Mouse (Mus musculus) forebrain, embryonic 10.5 days (tissue): Measurements from ENCODE around the gene Zfpl1. TPM values are rescaled to one million over a fixed set of nuclear protein-coding genes. Genes with fewer than 3 reads are reported as not detected.

Source experiments
- DNase-seq: peaks from one replicate; pipeline ENCODE4 v3.0.0-alpha.2; 2017; ENCODE audit warnings: low spot score; ENCODE audit errors: extremely low spot score
- H3K27ac ChIP-seq: fragments of 300-500 bp; sonication (generic); 2 replicates; pipeline ENCODE4 v1.5.1; 2016; ENCODE audit warnings: mild to moderate bottlenecking
- H3K27me3 ChIP-seq: fragments of 300-500 bp; sonication (generic); 2 replicates; pipeline ENCODE4 v1.6.1; 2016; ENCODE audit warnings: mild to moderate bottlenecking; ENCODE audit not compliant: poor library complexity, severe bottlenecking
- H3K36me3 ChIP-seq: fragments of 300-500 bp; sonication (generic); replicated peaks from 2 replicates; pipeline ENCODE4 v1.6.1; 2016; ENCODE audit warnings: mild to moderate bottlenecking, moderate library complexity
- H3K4me1 ChIP-seq: fragments of 300-500 bp; sonication (generic); 2 replicates; pipeline ENCODE4 v1.6.1; 2016
- H3K4me3 ChIP-seq: fragments of 300-500 bp; sonication (generic); 2 replicates; pipeline ENCODE4 v1.5.1; 2016; ENCODE audit warnings: mild to moderate bottlenecking, moderate library complexity
- H3K9me3 ChIP-seq: fragments of 300-500 bp; sonication (generic); 2 replicates; pipeline ENCODE4 v1.6.1; 2016; ENCODE audit warnings: mild to moderate bottlenecking, moderate library complexity
- WGBS: fragments of 180-500 bp; shearing (Covaris S2); methylation state at CpG from one replicate; pipeline ENCODE4 v1.1.7; 2016; 5-methylcytosine and 5-hydroxymethylcytosine counted together
- polyA plus RNA-seq: library from polyadenylated mRNA; unstranded; fragments of >200 nt; fragmentation: Nextera tagmentation; extraction: Ambion mirVana; gene quantifications from 2 replicates; pipeline ENCODE4 v1.2.1, GENCODE M21; 2016

The Zfpl1 gene
- polyA plus RNA-seq, 1 experiment from 2014 or later, result 78.0 TPM

GRCm38 (mm10) chr19:6063081-6063480 is 21.7 kb downstream of the Zfpl1 start:
- H3K27me3 ChIP-seq, result no peaks in the 10 kb centered on the region
- H3K27ac ChIP-seq, result no peak overlapping the region
- peaks cover 62% of the 10 kb centered on the region for H3K4me1 ChIP-seq
- H3K4me3 ChIP-seq, result peak overlapping the region; percentile 70; the same call in 1 of the 2 replicates
- H3K36me3 ChIP-seq, result peaks cover 37% of the 10 kb centered on the region
- DNase-seq, result no peak
- H3K9me3 ChIP-seq, result no peaks in the 10 kb centered on the region
- WGBS, result 95% methylated on average over 6 of the region's 6 CpGs

DNA sequence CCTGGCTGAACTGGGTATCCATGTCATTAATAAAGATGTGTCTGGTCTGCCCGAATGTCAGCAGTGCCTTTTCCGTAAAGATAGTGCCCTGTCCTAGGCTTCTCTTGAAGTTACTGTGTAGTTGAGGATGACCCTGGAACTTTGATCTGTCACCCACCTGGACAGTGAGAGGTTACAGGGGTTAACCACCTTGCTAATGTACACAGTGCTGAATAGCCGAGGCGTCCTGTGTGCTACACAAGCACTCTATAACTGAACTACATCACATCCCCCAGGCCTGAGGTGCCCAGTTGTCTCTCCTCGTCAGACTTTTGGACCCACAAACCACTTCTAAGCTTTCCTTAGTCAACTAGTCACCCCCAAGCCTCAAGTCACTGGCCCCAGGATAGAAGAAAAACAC is 22.3 kb downstream of the Zfpl1 start:
- H3K4me3 ChIP-seq, result peak overlapping the region; percentile 70
- H3K36me3 ChIP-seq, result peaks cover 37% of the 10 kb centered on the region
- DNase-seq, result no peak
- peaks cover 56% of the 10 kb centered on the region for H3K4me1 ChIP-seq
- H3K9me3 ChIP-seq, result no peaks in the 10 kb centered on the region
- H3K27me3 ChIP-seq, result no peaks in the 10 kb centered on the region
- peak overlapping the region; percentile 92 for H3K27ac ChIP-seq
- WGBS, result 82% methylated on average over 5 of the region's 5 CpGs

DNA sequence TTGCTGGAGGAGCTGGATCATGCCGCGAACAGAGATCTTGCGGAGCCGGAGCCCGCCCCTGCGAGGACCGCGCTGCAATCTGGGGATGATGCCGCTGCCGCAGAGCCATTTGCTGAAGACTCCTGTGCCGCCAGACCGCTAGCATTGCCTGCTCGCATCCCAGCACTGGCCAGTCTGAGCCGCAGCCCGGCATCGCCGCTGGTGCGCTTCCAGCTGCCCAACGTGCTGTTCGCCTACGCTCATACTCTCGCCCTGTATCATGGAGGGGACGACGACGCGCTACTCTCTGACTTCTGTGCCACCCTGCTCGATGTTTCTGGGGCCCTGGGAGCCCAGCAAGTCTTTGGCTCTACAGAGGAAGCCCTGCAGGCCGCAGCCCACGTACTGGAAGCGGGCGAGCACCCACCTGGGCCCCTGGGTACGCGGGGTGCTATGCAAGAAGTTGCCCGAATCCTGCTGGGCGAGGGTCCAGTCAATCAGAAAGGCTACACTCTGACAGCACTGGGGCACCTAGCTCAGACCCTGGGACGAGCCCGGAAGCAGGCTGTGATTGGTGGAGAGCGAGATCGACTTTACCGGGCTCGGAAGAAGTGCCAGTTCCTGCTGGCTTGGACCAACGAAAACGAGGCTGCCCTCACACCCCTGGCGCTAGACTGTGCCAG is 23.0 kb downstream of the Zfpl1 start:
- H3K9me3 ChIP-seq, result no peaks in the 10 kb centered on the region
- H3K4me1 ChIP-seq, result peaks cover 54% of the 10 kb centered on the region
- peak; percentile 50 for DNase-seq
- peak overlapping the region; percentile 92 for H3K27ac ChIP-seq
- H3K36me3 ChIP-seq, result peaks cover 37% of the 10 kb centered on the region
- H3K4me3 ChIP-seq, result peak overlapping the region; percentile 70
- no peaks in the 10 kb centered on the region for H3K27me3 ChIP-seq
- WGBS, result 4% methylated on average over 44 of the region's 44 CpGs

GRCm38 (mm10) chr19:6061021-6061533 is 23.7 kb downstream of the Zfpl1 start, which contains the start of gene Znhit2:
Gene Znhit2, plus strand, starts transcription at chr19:6061192.
- peak within 1 kb of the TSS; percentile 92 for H3K27ac ChIP-seq
- H3K9me3 ChIP-seq, result no peaks in the 10 kb centered on the region
- peak within 1 kb of the TSS; percentile 70 for H3K4me3 ChIP-seq
- H3K27me3 ChIP-seq, result no peaks in the 10 kb centered on the region
- WGBS, result under 1% methylated on average over 58 of the region's 58 CpGs
- DNase-seq, result peak; percentile 94
- peaks cover 54% of the 10 kb centered on the region for H3K4me1 ChIP-seq
- H3K36me3 ChIP-seq, result peaks cover 40% of the 10 kb centered on the region

DNA sequence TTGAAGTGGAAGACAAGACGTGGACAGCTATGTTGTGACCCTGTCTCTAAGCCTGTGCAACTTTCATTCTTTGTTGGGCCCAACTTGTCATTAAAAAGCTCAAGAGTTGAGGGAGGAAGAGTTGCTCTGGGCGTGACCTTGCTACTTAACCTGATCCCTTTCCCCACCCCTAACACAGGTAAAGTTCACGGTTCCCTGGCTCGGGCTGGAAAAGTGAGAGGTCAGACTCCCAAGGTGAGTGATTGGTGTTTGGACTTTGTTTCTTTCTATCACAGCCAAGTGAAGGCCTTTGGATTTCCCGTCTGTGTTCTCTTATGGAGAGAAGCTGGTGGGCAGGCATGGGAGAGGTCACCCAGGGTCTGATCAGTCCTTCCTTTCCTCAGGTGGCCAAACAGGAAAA is 25.8 kb downstream of the Zfpl1 start:
- no peak for DNase-seq
- Histone ChIP-seq H3K36me3 (peaks cover 58% of the 10 kb centered on the region), H3K9me3 (no peaks in the 10 kb centered on the region), H3K27me3 (no peaks in the 10 kb centered on the region), H3K4me1 (peaks cover 49% of the 10 kb centered on the region), H3K27ac (no peak overlapping the region), H3K4me3 (peak overlapping the region; percentile 85)
- WGBS, result 86% methylated on average over 5 of the region's 5 CpGs

- H3K4me3 ChIP-seq, result peak overlapping the region; percentile 85
- peak overlapping the region; percentile 98 for H3K27ac ChIP-seq
- H3K4me1 ChIP-seq, result peaks cover 49% of the 10 kb centered on the region
- 41% methylated on average over 5 of the region's 5 CpGs for whole genome bisulfite sequencing
- H3K27me3 ChIP-seq, result no peaks in the 10 kb centered on the region
- no peaks in the 10 kb centered on the region for H3K9me3 ChIP-seq
- DNase-seq, result no peak
- peaks cover 58% of the 10 kb centered on the region for H3K36me3 ChIP-seq
These were observed 26.2 kb downstream of the Zfpl1 start for GRCm38 (mm10) chr19:6058513-6058912.

- no peaks in the 10 kb centered on the region for H3K27me3 ChIP-seq
- H3K4me3 ChIP-seq, result peak within 1 kb of the TSS; percentile 85
- peaks cover 42% of the 10 kb centered on the region for H3K4me1 ChIP-seq
- H3K36me3 ChIP-seq, result peaks cover 60% of the 10 kb centered on the region
- peak; percentile 98 for DNase-seq
- H3K27ac ChIP-seq, result peak within 1 kb of the TSS; percentile 98
- under 1% methylated on average over 60 of the region's 63 CpGs for WGBS
- H3K9me3 ChIP-seq, result no peaks in the 10 kb centered on the region
These were observed 27.3 kb downstream of the Zfpl1 start, which contains the start of the genes Mrpl49 and Fau for GRCm38 (mm10) chr19:6057313-6058096. Gene Mrpl49, minus strand, starts transcription at chr19:6057785. Gene Fau, plus strand, starts transcription at chr19:6057844.

DNA sequence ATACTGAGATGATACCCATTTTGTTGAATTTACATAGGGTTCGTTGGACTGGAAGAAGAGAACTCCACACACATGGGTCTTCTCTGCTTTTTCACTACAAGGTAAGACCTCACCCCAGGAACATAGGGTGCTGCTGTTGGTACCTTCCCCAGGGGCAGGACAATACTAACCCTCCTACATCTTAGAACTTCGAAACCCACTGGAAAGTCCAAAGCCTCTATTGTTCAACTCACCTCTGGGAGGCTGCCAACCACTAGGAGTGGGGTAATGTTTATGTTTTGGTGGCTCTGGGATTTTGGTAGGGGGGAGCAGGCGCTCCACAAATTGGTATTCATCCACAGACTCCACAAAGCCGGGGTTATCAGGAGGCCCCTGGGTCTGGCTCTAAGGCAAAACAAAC is 28.1 kb downstream of the Zfpl1 start:
- Histone ChIP-seq H3K4me1 (peaks cover 34% of the 10 kb centered on the region), H3K27ac (peak overlapping the region; percentile 98; the same call in 1 of the 2 replicates), H3K36me3 (peaks cover 68% of the 10 kb centered on the region), H3K27me3 (no peaks in the 10 kb centered on the region), H3K9me3 (no peaks in the 10 kb centered on the region), H3K4me3 (peak overlapping the region; percentile 85)
- DNase-seq, result no peak
- WGBS, result 68% methylated on average over 4 of the region's 4 CpGs

GRCm38 (mm10) chr19:6054296-6054695 is 30.5 kb downstream of the Zfpl1 start:
- H3K4me1 ChIP-seq, result peaks cover 23% of the 10 kb centered on the region
- WGBS, result 88% methylated on average over 5 of the region's 5 CpGs
- H3K27ac ChIP-seq, result no peak overlapping the region
- H3K36me3 ChIP-seq, result peaks cover 79% of the 10 kb centered on the region
- H3K9me3 ChIP-seq, result no peaks in the 10 kb centered on the region
- no peak overlapping the region for H3K4me3 ChIP-seq
- DNase-seq, result no peak
- no peaks in the 10 kb centered on the region for H3K27me3 ChIP-seq

DNA sequence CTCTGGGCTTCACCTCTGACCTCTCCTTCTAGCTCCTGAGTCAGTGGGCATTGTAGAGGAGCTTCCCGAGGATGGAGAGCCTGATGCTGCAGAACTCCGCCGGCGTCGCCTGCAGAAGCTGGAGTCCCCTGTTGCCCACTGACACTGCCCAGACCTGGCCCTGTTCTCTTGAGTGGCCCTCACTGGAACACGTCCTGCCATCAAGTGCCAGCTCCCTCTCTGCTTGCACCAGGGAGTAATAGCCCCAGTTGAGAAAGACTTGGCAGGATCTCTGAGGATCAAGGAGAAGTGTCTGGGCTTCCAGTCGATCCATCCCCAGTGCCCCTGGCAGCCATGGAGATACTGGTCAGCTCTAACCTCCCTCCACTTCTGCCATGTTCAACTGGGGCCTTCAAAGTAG is 32.2 kb downstream of the Zfpl1 start:
- Histone ChIP-seq H3K9me3 (no peaks in the 10 kb centered on the region), H3K27ac (no peak overlapping the region), H3K4me3 (peak overlapping the region; percentile 8; the same call in 1 of the 2 replicates), H3K4me1 (peaks cover 26% of the 10 kb centered on the region), H3K36me3 (peaks cover 87% of the 10 kb centered on the region), H3K27me3 (no peaks in the 10 kb centered on the region)
- DNase-seq, result no peak
- WGBS, result 86% methylated on average over 7 of the region's 7 CpGs

GRCm38 (mm10) chr19:6048681-6049410 is 35.9 kb downstream of the Zfpl1 start:
- Histone ChIP-seq H3K27ac (no peak overlapping the region), H3K4me1 (peaks cover 29% of the 10 kb centered on the region), H3K36me3 (peaks cover 65% of the 10 kb centered on the region), H3K9me3 (no peaks in the 10 kb centered on the region), H3K27me3 (no peaks in the 10 kb centered on the region), H3K4me3 (peak overlapping the region; percentile 9; the same call in 1 of the 2 replicates)
- no peak for DNase-seq
- 94% methylated on average over 11 of the region's 11 CpGs for WGBS

DNA sequence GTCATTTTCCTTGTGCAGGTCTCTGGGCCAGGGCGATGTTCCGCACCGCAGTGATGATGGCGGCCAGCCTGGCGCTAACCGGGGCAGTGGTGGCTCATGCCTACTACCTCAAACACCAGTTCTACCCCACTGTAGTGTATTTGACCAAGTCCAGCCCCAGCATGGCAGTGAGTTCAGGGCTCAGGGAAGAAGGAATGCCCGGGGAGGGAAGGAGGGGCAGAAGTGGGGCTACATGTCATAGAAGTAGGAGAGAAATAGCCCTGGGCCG is 36.9 kb downstream of the Zfpl1 start:
- 89% methylated on average over 8 of the region's 8 CpGs for WGBS
- Histone ChIP-seq H3K9me3 (no peaks in the 10 kb centered on the region), H3K4me1 (peaks cover 29% of the 10 kb centered on the region), H3K4me3 (peak overlapping the region; percentile 97), H3K27ac (peak overlapping the region; percentile 99), H3K36me3 (peaks cover 57% of the 10 kb centered on the region), H3K27me3 (no peaks in the 10 kb centered on the region)
- DNase-seq, result no peak
